Mouse (Mus musculus): ENCODE results near the gene Elob.

The Elob gene

GRCm38 (mm10) chr17:23783352-23783751 is 45.6 kb downstream of the Elob start:
- no peak for DNase-seq (ENCODE audit: low spot score)

- no peak for DNase-seq (ENCODE audit: low spot score)
These were observed 50.5 kb downstream of the Elob start for GRCm38 (mm10) chr17:23778447-23778846.

- DNase-seq (ENCODE audit: low spot score) = no peak
These were observed 51.8 kb downstream of the Elob start for GRCm38 (mm10) chr17:23777141-23777540.

GRCm38 (mm10) chr17:23776216-23776615 is 52.7 kb downstream of the Elob start:
- DNase-seq (ENCODE audit: low spot score) = no peak
